Mouse (Mus musculus): ENCODE measurements around the gene Ugcg.

- TF ChIP-seq CTCF (IDR thresholded peaks at IDR 0.05; ENCODE audit: low read depth) = no peak
- no peak for TF ChIP-seq EP300 (IDR thresholded peaks at IDR 0.05; ENCODE audit: low read depth)
Measured at GRCm38 (mm10) chr4:59214695-59215094, 25.6 kb downstream of the Ugcg start.
